Comparison of ENCODE assay signal across 9 mouse cellular contexts in genomic region chr17:28061472-28061871, GRCm38 (mm10). TPM values are rescaled to one million over a fixed set of nuclear protein-coding genes. Genes with fewer than 3 reads are reported as not detected.
DNase-seq lines count a peak whose midpoint lies in the region; ATAC-seq and TF ChIP-seq lines count a peak whose summit lies in the region.
"Had no signal": no experiment of that assay in that cellular context is flagged by ENCODE, and none has a peak within 500 bp of the region (broad histone marks: within the 10 kb centered on the region; RNA-seq: fewer than 3 reads in every experiment).

No protein-coding gene starts in this region.

- no peaks in the 10 kb centered on the region for H3K27me3 ChIP-seq in C2C12 (ENCODE audit: control insufficient read depth, insufficient read depth, insufficient read length)
- H3K27me3 ChIP-seq in hindbrain, embryonic 13.5 days, result no peaks in the 10 kb centered on the region
- H3K27me3 ChIP-seq: liver, embryonic 13.5 days had no signal

- H3K9me3 ChIP-seq in hindbrain, embryonic 13.5 days, result no peaks in the 10 kb centered on the region
- H3K9me3 ChIP-seq: liver, embryonic 13.5 days had no signal

- no peaks in the 10 kb centered on the region for H3K4me1 ChIP-seq in hindbrain, embryonic 13.5 days (replicated peaks)
- H3K4me1 ChIP-seq: liver, embryonic 13.5 days had no signal

- peak; percentile 66 for TF ChIP-seq CTCF in C2C12 (IDR thresholded peaks at IDR 0.05; ENCODE audit: control insufficient read depth, insufficient read depth, insufficient read length)
- peak; percentile 76 for TF ChIP-seq CTCF in brain, embryonic 14.5 days (IDR thresholded peaks at IDR 0.05; ENCODE audit: borderline replicate concordance, extremely low read depth, insufficient read depth, insufficient read length)

- H3K4me2 ChIP-seq in hindbrain, embryonic 13.5 days, result no peak overlapping the region
- H3K4me2 ChIP-seq: liver, embryonic 13.5 days had no signal

- no peaks in the 10 kb centered on the region for H3K79me3 ChIP-seq in C2C12 (ENCODE audit: low read depth)

- WGBS in hindbrain, embryonic 13.5 days, result 49% methylated on average over 7 of the region's 7 CpGs

- H3K27ac ChIP-seq in hindbrain, embryonic 13.5 days, result no peak overlapping the region; the same call in 1 of the 2 replicates
- H3K27ac ChIP-seq: liver, embryonic 13.5 days had no signal

- no peak overlapping the region for H3K9ac ChIP-seq in hindbrain, embryonic 13.5 days
- H3K9ac ChIP-seq: liver, embryonic 13.5 days had no signal

- H3ac ChIP-seq in C2C12 (ENCODE audit: control insufficient read depth, insufficient read length, low read depth), result no peak overlapping the region

- DNase-seq in heart, postnatal 4 days, result peak; percentile 51
- DNase-seq in heart, adult 18-20 months, result no peak
- peak; percentile 64 for DNase-seq in brain, embryonic 14.5 days (ENCODE audit: low read depth)
- peak; percentile 40 for DNase-seq in lung, postnatal 36 days
- peak; percentile 56 for DNase-seq in thymus, postnatal 4 days
- no peak for DNase-seq in spleen, postnatal 4 days (ENCODE audit: low spot score in 2 of 2)
- DNase-seq: liver, embryonic 13.5 days had no signal

- no peaks in the 10 kb centered on the region for H3K36me3 ChIP-seq in C2C12 (ENCODE audit: control insufficient read depth, insufficient read depth)
- H3K36me3 ChIP-seq in hindbrain, embryonic 13.5 days, result peaks cover 48% of the 10 kb centered on the region

- ATAC-seq in hindbrain, embryonic 13.5 days (ENCODE audit: low FRiP score), result peak; percentile 40; the same call in 1 of the 2 replicates

- no peak for TF ChIP-seq POLR2A in brain, embryonic 14.5 days (IDR thresholded peaks at IDR 0.05; ENCODE audit: borderline replicate concordance, extremely low read depth, insufficient read depth, insufficient read length, poor library complexity, severe bottlenecking)

- no peak overlapping the region for H3K4me3 ChIP-seq in C2C12 (ENCODE audit: insufficient read depth, poor library complexity, severe bottlenecking)
- no peak overlapping the region for H3K4me3 ChIP-seq in hindbrain, embryonic 13.5 days
- H3K4me3 ChIP-seq: liver, embryonic 13.5 days had no signal

- H3K79me2 ChIP-seq in C2C12 (ENCODE audit: control insufficient read depth, insufficient read depth), result no peaks in the 10 kb centered on the region

TF ChIP-seq in C2C12, 6 proteins besides CTCF, POLR2A, EP300 and RAD21:
- TF ChIP-seq CEBPB (IDR thresholded peaks at IDR 0.05; ENCODE audit: low read depth), result no peak
- no peak for TF ChIP-seq MAX (IDR thresholded peaks at IDR 0.05)
- TF ChIP-seq MYOG (IDR thresholded peaks at IDR 0.05; ENCODE audit: control insufficient read depth, extremely low read depth, insufficient read length), result no peak
- TF ChIP-seq FOSL1 (IDR thresholded peaks at IDR 0.05; ENCODE audit: insufficient read depth, low read length, poor library complexity, severe bottlenecking), result no peak
- no peak for TF ChIP-seq USF1 (IDR thresholded peaks at IDR 0.05; ENCODE audit: low read depth)
- TF ChIP-seq MYOD1 (IDR thresholded peaks at IDR 0.05; ENCODE audit: control insufficient read depth, insufficient read length, low read depth), result no peak

RNA-seq across cellular contexts. Expression of gene Tcp11, which starts 19.0 kb away (rescaled TPM):
- total RNA-seq in heart, postnatal 4 days (2021), result under 1 TPM in 1 of 2 experiments, not detected in 1; 0.14 TPM
- total RNA-seq in heart, adult 18-20 months (2021), result under 1 TPM in 1 of 2 experiments, not detected in 1; 0.33 TPM
- polyA plus RNA-seq in C2C12 (2012; fragmentation: generic; extraction: Trizol), result not detected
- polyA plus RNA-seq in brain, embryonic 14.5 days (2012; rRNA removed), result 2.4 and 2.8 TPM in 2 replicates
- polyA plus RNA-seq in hindbrain, embryonic 13.5 days (2015; fragmentation: Nextera tagmentation; extraction: Ambion mirVana), result 1.4 and 1.7 TPM in 2 replicates

Comparison
In these comparisons a context has a peak if more than half of its experiments do, and no peak if none do; other contexts are left out.
1. DNase-seq: peak in heart, postnatal 4 days (single experiment), brain, embryonic 14.5 days (single experiment), lung, postnatal 36 days (single experiment) and thymus, postnatal 4 days (single experiment); none in heart, adult 18-20 months (0 of 2) and spleen, postnatal 4 days (0 of 2).